Comparison of ENCODE assay signal across 9 mouse cellular contexts in the genomic region with DNA sequence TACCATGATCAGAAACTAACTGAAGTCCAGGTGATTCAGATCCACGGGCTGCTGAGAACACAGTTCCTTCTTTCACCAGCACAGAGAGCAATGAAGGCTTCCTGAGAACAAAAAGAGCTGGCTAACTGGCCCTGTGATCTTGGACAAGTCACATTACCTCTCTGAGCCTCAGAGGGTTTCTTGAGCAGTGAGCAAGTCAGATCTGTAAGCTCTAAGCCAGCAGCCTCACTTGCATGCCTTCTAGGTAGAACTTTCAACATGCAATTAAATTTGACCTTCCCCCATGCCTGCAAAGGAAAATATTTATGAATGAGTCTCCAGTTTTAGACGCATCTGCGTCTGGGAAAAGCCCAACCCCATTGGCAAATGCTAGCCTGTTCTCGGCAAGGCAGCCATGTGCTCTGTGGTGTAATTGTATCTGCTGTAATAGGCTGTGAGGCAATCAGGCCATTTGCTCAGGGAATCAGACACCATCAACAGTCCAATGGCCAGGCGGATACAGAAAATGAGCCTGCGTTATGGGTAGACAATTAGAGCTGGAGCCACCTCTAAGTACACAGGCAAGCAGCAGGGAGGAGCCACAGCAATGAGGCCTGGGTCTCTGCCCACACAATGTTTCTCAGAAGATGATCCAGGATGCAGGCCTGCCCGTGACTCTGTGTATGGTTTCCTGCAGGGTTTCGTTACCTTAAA.
DNase-seq lines count a peak whose midpoint lies in the region; ATAC-seq lines count a peak whose summit lies in the region.
"Had no signal": no experiment of that assay in that cellular context is flagged by ENCODE, and none has a peak within 500 bp of the region (broad histone marks: within the 10 kb centered on the region; RNA-seq: fewer than 3 reads in every experiment).

No protein-coding gene starts in this region.

- no peak overlapping the region for H3K4me2 ChIP-seq in forebrain, embryonic 14.5 days (ENCODE audit: low read length)
- no peak overlapping the region for H3K4me2 ChIP-seq in midbrain, embryonic 16.5 days (ENCODE audit: low read length)
- H3K4me2 ChIP-seq: heart, embryonic 15.5 days had no signal

- no peak overlapping the region for H3K4me3 ChIP-seq in forebrain, embryonic 14.5 days (ENCODE audit: low read depth, low read length)
- no peak overlapping the region for H3K4me3 ChIP-seq in midbrain, embryonic 16.5 days (ENCODE audit: low read depth, low read length)
- H3K4me3 ChIP-seq: heart, embryonic 15.5 days had no signal

- WGBS in forebrain, embryonic 14.5 days, result 46% methylated on average over 8 of the region's 8 CpGs
- 54% methylated on average over 8 of the region's 8 CpGs for WGBS in midbrain, embryonic 16.5 days

- no peaks in the 10 kb centered on the region for H3K9me3 ChIP-seq in forebrain, embryonic 14.5 days (replicated peaks; ENCODE audit: control insufficient read depth, low read length)
- no peaks in the 10 kb centered on the region for H3K9me3 ChIP-seq in midbrain, embryonic 16.5 days (replicated peaks; ENCODE audit: control insufficient read depth, low read length, poor library complexity, severe bottlenecking)
- H3K9me3 ChIP-seq: heart, embryonic 15.5 days had no signal

- no peak overlapping the region for H3K27ac ChIP-seq in forebrain, embryonic 14.5 days (ENCODE audit: low read depth, low read length)
- 0 out of 2 replicates have a peak overlapping the region, but pooled peaks have one; percentile 33 for H3K27ac ChIP-seq in midbrain, embryonic 16.5 days (ENCODE audit: low read length)
- H3K27ac ChIP-seq: heart, embryonic 15.5 days had no signal

- no peaks in the 10 kb centered on the region; the same call in 1 of the 2 replicates for H3K4me1 ChIP-seq in forebrain, embryonic 14.5 days (ENCODE audit: control insufficient read depth, insufficient read depth, low read length)
- no peaks in the 10 kb centered on the region for H3K4me1 ChIP-seq in midbrain, embryonic 16.5 days (ENCODE audit: control insufficient read depth, insufficient read depth, low read length)
- H3K4me1 ChIP-seq: heart, embryonic 15.5 days had no signal

- no peaks in the 10 kb centered on the region for H3K27me3 ChIP-seq in forebrain, embryonic 14.5 days (replicated peaks; ENCODE audit: control insufficient read depth, insufficient read depth, low read length)
- H3K27me3 ChIP-seq in midbrain, embryonic 16.5 days (ENCODE audit: control insufficient read depth, insufficient read depth, low read depth, low read length), result no peaks in the 10 kb centered on the region
- H3K27me3 ChIP-seq: heart, embryonic 15.5 days had no signal

- peak; percentile 75; the same call in 1 of the 2 replicates for ATAC-seq in forebrain, embryonic 14.5 days
- ATAC-seq in midbrain, embryonic 16.5 days, result no peak; the same call in 1 of the 2 replicates
- ATAC-seq in frontal cortex, adult (ENCODE audit: low TSS enrichment), result no peak

- no peaks in the 10 kb centered on the region for H3K36me3 ChIP-seq in forebrain, embryonic 14.5 days (ENCODE audit: control insufficient read depth, insufficient read depth, low read length)
- H3K36me3 ChIP-seq in midbrain, embryonic 16.5 days (ENCODE audit: control insufficient read depth, insufficient read depth, low read length), result no peaks in the 10 kb centered on the region
- H3K36me3 ChIP-seq: heart, embryonic 15.5 days had no signal

- H3K9ac ChIP-seq in forebrain, embryonic 14.5 days (ENCODE audit: low read length), result no peak overlapping the region
- no peak overlapping the region for H3K9ac ChIP-seq in midbrain, embryonic 16.5 days (ENCODE audit: low read depth, low read length)
- H3K9ac ChIP-seq: heart, embryonic 15.5 days had no signal

- peak; percentile 6 for DNase-seq in ovary, postnatal 36 days (ENCODE audit: low spot score)
- DNase-seq in ovary, postnatal 10 days (ENCODE audit: low spot score), result no peak
- peak; percentile 61 for DNase-seq in forebrain, embryonic 14.5 days (ENCODE audit: low spot score)
- DNase-seq in layer of hippocampus, adult 18-20 months (ENCODE audit: low spot score in 2 of 2), result peak; percentile 6 to 28
- DNase-seq in frontal cortex, postnatal 36 days (ENCODE audit: low spot score in 2 of 2), result no peak
- DNase-seq in cerebellum, postnatal 4 days (ENCODE audit: low spot score in 2 of 2), result no peak

Comparison
In these comparisons a context has a peak if more than half of its experiments do, and no peak if none do; other contexts are left out.
1. DNase-seq: peak in ovary, postnatal 36 days (single experiment), forebrain, embryonic 14.5 days (single experiment) and layer of hippocampus, adult 18-20 months (2 of 2); none in ovary, postnatal 10 days (single experiment), frontal cortex, postnatal 36 days (0 of 2) and cerebellum, postnatal 4 days (0 of 2).